Mouse (Mus musculus): ENCODE data around the gene Rufy2. TPM values are rescaled to one million over a fixed set of nuclear protein-coding genes. Genes with fewer than 3 reads are reported as not detected.

Gene Rufy2
- total RNA-seq (2018; cell fraction: chromatin; rRNA removed), result 100 to 1,000 TPM in 3 of 26 experiments, 10 to 100 TPM in 23; 16.3 to 105 (median 57.5) TPM
- total RNA-seq (2018; cell fraction: cytosol; rRNA removed), result 10 to 100 TPM in 8 of 26 experiments, 1 to 10 TPM in 18; 3.6 to 12.5 (median 8.4) TPM
- 10 to 100 TPM in 25 of 26 experiments, 1 to 10 TPM in 1; 9.3 to 67.3 (median 25.7) TPM for total RNA-seq (2018; cell fraction: nucleus; rRNA removed)
- polyA plus RNA-seq (2018), result 9.7 to 10.9 TPM (median 10.0 TPM) in 3 replicates

DNA sequence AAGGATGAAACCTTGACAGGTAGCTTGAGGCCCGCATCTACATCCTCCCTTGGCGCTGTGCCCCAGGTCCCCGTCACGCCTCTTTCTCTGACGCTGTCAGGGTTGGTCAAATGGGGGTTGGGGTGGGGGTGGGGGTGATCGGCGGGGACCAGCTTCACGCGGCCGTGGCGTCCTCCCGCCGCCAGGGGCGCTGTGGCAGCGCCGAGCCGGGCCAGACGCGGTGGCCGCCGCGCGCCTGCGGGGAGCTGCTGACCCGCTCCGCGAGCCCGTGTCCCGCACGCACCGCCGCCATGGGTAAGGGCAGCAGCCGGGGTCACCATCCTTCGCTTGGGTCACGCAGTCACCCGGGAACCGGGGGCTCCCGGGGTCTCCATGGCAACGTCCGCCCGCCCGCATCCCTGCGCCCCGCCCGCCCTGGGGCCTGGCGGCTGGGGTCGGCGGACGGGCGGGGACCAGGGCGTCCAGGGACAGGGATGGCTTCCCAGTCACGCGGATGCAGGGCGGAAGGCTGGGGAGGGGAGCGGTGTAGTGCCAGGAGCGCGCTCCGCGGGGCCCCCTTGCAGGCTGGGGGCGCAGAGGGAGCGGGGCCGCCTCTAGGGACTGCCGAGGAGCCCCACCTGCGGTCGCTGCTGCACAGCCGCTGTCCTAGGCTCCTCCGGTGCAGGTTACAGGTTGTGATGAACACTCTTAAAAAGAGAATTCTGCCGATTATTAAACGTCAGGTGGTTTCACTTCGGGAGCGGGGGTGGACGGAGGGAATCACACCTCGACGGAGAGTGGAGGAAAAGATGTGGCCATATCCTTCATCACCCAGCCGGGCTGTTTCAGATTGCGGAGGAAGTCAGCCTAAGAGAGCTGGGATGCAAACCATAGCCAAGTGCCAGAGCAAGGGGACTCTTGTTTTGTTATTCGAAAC, at the start of gene Rufy2:
Gene Rufy2, plus strand, starts transcription at position 185 of the 916 bp plus-strand sequence.
- WGBS (ENCODE audit: missing documents), result under 1% methylated on average over 76 of the region's 77 CpGs
- no peak within 1 kb of the TSS for H3K27ac ChIP-seq
- peak within 1 kb of the TSS; percentile 73 for H3K4me3 ChIP-seq (ENCODE audit: inconsistent target)
- H3K36me3 ChIP-seq (ENCODE audit: inconsistent target), result 0 out of 2 replicates have a peak, but pooled peaks cover 2% of the 10 kb centered on the region
- H3K79me2 ChIP-seq (ENCODE audit: inconsistent target), result peaks cover 11% of the 10 kb centered on the region; the same call in 1 of the 2 replicates

DNA sequence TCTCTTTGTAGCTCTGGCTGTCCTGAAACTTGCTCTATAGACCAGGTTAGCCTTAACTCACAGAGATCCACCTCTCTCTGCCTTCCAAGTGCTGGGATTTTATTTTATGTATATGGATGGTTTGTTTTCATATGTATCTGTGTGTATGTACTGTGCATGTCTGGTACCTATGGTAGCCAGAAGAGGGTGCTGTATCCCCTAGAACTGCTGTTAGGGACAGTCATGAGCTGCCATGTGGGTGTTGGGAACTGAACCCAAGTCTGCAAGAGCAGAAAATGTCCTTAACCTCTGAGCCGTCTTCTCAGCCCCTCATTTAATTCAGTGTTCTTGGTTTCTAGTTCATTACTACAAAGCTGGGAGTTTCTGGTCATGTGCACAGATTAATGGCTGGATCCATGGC, 47.6 kb upstream of the Rufy2 start:
- WGBS (ENCODE audit: missing documents), result 100% methylated on average over 1 of the region's 1 CpGs
- H3K27ac ChIP-seq, result no peak overlapping the region
- no peaks in the 10 kb centered on the region for H3K79me2 ChIP-seq (ENCODE audit: inconsistent target)
- no peak overlapping the region for H3K4me3 ChIP-seq (ENCODE audit: inconsistent target)
- H3K36me3 ChIP-seq (ENCODE audit: inconsistent target), result peaks cover 24% of the 10 kb centered on the region; the same call in 1 of the 2 replicates

DNA sequence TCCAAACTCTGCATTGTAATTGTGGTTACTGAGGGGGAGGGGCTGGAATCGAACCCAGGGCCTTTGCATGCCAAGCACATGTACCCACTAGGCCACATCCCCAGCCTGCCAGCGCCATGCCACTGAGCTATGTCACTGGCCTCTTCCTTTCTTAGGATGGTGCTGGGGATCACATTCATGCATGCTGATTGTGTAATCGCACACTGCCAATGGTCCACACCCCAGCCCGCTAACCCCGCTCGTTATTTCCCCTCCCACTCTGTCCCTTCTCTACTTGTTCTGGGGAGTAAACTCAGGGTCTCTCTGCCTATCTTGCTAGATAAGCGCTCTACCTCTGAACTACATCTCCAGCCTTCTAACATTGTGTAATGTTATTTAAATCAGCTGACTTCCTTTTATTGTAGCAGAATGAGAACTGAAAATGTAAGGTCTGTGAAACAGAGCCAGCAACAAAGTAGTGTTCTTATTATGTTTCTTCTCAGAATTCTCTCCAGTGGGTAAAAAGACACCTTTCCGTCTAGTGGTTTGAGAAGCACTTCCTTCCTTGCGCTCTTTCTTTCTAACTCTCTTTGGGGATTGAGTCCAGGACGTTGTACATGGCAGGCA, 34.9 kb upstream of the Rufy2 start:
- no peak overlapping the region for H3K4me3 ChIP-seq (ENCODE audit: inconsistent target)
- peaks cover 5% of the 10 kb centered on the region; the same call in 1 of the 2 replicates for H3K36me3 ChIP-seq (ENCODE audit: inconsistent target)
- peak overlapping the region; percentile 64 for H3K27ac ChIP-seq
- no peaks in the 10 kb centered on the region for H3K79me2 ChIP-seq (ENCODE audit: inconsistent target)
- 3% methylated on average over 10 of the region's 10 CpGs for WGBS (ENCODE audit: missing documents)

DNA sequence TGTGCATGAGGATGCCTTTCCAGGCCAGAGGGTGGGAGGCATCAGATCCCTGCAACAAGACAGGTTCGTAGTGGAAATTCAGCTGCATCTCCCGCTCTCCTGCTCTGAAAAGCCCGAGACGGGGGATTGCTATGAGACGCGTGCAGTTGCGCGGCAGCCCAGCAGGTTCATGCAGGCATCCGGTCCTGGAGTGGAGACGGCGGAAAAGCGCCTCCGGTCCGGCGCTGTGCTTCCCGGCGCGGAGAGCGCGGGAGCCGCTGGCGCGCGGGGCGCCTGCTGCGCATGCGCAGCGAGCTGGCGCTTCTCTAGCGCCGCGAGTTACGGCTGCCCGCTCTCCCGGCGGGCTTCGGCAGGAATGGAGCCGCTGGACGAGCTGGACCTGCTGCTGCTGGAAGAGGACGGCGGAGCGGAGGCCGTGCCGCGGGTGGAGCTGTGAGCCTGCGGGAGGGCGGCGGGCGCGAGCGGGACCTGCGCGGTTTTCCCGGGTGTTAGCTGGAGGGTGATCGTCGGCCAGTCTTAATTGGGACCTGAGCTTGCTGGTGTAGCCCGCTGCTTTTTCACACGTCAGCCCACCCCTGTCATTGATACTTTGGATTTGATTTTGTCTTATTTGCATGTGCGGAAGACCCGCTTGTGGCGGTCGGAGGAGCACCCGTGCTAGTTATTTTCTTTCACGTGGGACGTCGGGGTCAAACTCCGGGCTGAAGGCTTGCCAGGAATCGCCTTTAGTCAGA, 33.1 kb upstream of the Rufy2 start, which contains the start of gene Dna2:
Gene Dna2, plus strand, starts transcription at position 289 of the 734 bp plus-strand sequence.
- Histone ChIP-seq H3K4me3 (ENCODE audit: inconsistent target) (peak within 1 kb of the TSS; percentile 52), H3K79me2 (ENCODE audit: inconsistent target) (no peaks in the 10 kb centered on the region), H3K27ac (peak within 1 kb of the TSS; percentile 64), H3K36me3 (ENCODE audit: inconsistent target) (no peaks in the 10 kb centered on the region)
- under 1% methylated on average over 67 of the region's 68 CpGs for WGBS (ENCODE audit: missing documents)

DNA sequence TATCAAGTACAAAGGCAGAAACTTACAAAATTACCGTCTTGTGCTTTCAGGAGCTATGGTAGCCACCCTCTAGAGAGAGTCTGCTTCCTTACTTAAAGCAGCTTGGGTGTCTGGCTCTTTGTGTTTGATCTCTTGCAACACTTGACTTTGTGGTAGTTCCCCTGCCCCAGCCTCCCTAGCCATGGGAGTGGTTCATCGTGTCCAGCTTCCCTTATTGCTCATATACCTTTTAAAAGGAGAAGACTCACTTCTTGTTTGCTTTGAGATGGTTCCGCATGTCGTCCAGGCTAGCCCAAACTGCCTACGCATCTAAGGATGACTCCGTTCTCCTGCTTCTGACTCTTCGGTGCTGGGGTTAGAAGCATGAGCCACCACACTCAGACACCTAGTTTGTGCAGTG, 31.5 kb upstream of the Rufy2 start:
- Histone ChIP-seq H3K4me3 (ENCODE audit: inconsistent target) (no peak overlapping the region), H3K79me2 (ENCODE audit: inconsistent target) (no peaks in the 10 kb centered on the region), H3K36me3 (ENCODE audit: inconsistent target) (no peaks in the 10 kb centered on the region; the same call in 1 of the 2 replicates), H3K27ac (peak overlapping the region; percentile 25)
- 22% methylated on average over 7 of the region's 7 CpGs for WGBS (ENCODE audit: missing documents)

DNA sequence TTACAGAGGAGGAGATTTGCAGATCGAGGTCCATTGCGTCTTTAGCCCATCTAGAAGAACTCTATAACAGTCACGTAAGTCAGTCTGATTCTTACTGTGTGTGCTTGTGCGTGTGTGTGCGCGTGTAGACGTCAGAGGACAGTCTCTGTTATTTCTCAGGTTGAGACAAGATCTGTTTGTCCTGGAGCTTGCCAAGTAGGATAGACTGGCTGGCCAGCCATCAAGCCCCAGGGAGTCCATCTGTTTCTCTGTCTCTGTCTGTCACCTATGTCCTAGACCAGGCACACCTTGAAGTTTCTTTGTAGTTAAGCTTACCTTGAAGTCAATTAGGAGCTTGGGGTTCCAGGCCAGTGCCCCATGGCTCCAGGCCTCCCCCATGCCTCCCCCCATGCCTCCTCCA, 16.1 kb upstream of the Rufy2 start:
- Histone ChIP-seq H3K27ac (no peak overlapping the region), H3K4me3 (ENCODE audit: inconsistent target) (no peak overlapping the region), H3K36me3 (ENCODE audit: inconsistent target) (peaks cover 34% of the 10 kb centered on the region; the same call in 1 of the 2 replicates), H3K79me2 (ENCODE audit: inconsistent target) (no peaks in the 10 kb centered on the region)
- over 99% methylated on average over 7 of the region's 7 CpGs for WGBS (ENCODE audit: missing documents)

DNA sequence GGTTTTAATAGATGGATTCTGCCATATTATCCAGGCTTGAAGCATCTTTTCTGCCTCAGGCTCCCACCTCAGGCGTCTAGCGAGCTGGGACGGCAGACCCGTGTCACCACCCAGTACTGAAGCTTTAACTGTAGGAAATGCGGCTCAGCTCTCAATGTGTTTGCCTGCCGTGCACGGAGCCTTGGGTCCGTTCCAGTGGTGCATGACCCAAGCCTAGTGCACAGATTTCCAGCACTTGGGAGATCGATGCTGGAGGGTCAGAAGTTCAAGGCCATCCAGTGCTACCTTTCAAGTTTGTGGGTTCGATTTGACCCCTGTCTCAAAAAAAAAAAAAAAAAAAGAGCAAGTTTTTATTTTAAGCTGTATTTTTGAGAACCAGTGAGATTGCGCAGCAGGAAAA, 14.2 kb upstream of the Rufy2 start:
- H3K79me2 ChIP-seq (ENCODE audit: inconsistent target), result no peaks in the 10 kb centered on the region
- peaks cover 31% of the 10 kb centered on the region; the same call in 1 of the 2 replicates for H3K36me3 ChIP-seq (ENCODE audit: inconsistent target)
- no peak overlapping the region for H3K27ac ChIP-seq
- 98% methylated on average over 11 of the region's 11 CpGs for WGBS (ENCODE audit: missing documents)
- H3K4me3 ChIP-seq (ENCODE audit: inconsistent target), result no peak overlapping the region

DNA sequence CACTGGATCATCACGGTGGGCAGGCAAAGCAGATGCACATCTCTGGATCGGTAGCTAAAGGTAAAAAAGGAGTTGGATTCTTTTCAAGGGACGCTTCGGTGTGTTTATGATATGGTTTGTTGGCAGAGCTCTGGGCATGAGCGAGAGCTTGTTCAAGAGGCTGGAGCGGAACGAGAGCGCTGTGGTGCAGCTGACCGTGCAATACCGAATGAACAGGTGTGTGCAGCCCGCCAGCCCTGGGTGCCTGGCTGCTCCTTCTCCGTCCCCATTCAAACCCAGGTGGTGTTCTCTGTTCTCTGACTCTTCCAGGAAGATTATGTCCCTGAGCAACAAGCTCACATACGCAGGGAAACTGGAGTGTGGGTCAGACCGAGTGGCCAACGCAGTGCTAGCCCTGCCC, 13.7 kb upstream of the Rufy2 start:
- no peak overlapping the region for H3K4me3 ChIP-seq (ENCODE audit: inconsistent target)
- H3K27ac ChIP-seq, result no peak overlapping the region
- H3K79me2 ChIP-seq (ENCODE audit: inconsistent target), result no peaks in the 10 kb centered on the region
- WGBS (ENCODE audit: missing documents), result 89% methylated on average over 15 of the region's 15 CpGs
- H3K36me3 ChIP-seq (ENCODE audit: inconsistent target), result peaks cover 26% of the 10 kb centered on the region; the same call in 1 of the 2 replicates

DNA sequence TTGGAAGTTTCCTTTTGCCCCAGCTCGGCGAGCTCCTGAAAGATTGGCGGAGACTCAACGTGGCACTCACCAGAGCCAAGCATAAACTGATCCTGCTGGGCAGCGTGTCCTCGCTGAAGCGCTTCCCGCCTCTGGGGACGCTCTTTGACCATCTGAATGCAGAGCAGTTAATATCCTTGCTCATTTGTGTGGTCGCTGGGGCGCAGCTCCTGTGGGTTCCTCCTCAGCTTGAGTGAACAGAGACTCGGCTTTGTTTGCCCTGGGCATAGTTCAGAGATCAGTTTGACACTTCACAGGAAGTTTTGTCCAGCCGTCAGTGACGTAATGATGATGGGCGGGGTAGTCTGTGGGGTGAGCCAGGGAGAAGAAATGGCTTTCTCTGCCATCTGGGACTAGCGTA, 8.2 kb upstream of the Rufy2 start:
- peaks cover 12% of the 10 kb centered on the region; the same call in 1 of the 2 replicates for H3K36me3 ChIP-seq (ENCODE audit: inconsistent target)
- no peaks in the 10 kb centered on the region for H3K79me2 ChIP-seq (ENCODE audit: inconsistent target)
- H3K4me3 ChIP-seq (ENCODE audit: inconsistent target), result no peak overlapping the region
- H3K27ac ChIP-seq, result no peak overlapping the region
- 91% methylated on average over 16 of the region's 16 CpGs for WGBS (ENCODE audit: missing documents)

DNA sequence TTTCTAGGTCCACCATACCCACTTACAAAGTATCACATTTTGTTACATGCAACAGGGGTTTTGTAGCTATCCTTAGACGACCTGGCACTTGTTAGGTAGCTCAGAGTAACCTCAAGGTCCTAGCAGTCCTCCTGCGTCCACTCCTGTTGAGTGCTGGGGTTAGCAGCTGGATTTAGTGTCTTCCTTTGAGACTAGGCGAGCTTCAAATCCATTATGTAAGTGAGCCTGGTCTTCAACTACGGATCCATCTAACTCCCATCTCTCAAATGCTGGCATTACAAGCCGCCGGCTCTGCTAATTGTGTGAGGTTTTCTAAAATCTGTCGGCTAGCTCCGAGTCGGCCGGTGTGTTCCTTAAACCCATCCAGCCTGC, 370 bp upstream of the Rufy2 start:
- Histone ChIP-seq H3K27ac (no peak overlapping the region), H3K36me3 (ENCODE audit: inconsistent target) (no peaks in the 10 kb centered on the region), H3K79me2 (ENCODE audit: inconsistent target) (peaks cover 11% of the 10 kb centered on the region; the same call in 1 of the 2 replicates), H3K4me3 (ENCODE audit: inconsistent target) (peak overlapping the region; percentile 14; the same call in 1 of the 2 replicates)
- 21% methylated on average over 10 of the region's 10 CpGs for WGBS (ENCODE audit: missing documents)

DNA sequence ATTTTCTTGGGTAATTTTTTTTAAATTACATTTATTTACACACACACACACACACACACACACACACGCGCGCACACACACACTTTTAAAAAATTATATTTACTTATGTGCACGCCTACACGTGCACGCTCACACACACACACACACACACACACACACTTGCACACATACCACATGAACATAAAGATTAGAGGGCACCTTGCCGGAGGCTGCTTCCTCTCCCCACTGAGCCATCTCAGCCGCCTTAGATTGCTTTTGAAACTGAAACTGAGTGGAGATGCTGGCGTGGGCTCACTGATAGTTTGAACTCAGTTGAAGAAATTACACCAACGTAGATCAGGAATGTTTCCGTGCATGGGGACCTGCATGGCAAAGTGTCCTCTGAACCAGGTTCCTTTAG, 4.0 kb downstream of the Rufy2 start:
- peaks cover 12% of the 10 kb centered on the region; the same call in 1 of the 2 replicates for H3K36me3 ChIP-seq (ENCODE audit: inconsistent target)
- H3K79me2 ChIP-seq (ENCODE audit: inconsistent target), result peaks cover 11% of the 10 kb centered on the region; the same call in 1 of the 2 replicates
- 54% methylated on average over 10 of the region's 11 CpGs for WGBS (ENCODE audit: missing documents)
- H3K27ac ChIP-seq, result no peak overlapping the region
- no peak overlapping the region for H3K4me3 ChIP-seq (ENCODE audit: inconsistent target)

DNA sequence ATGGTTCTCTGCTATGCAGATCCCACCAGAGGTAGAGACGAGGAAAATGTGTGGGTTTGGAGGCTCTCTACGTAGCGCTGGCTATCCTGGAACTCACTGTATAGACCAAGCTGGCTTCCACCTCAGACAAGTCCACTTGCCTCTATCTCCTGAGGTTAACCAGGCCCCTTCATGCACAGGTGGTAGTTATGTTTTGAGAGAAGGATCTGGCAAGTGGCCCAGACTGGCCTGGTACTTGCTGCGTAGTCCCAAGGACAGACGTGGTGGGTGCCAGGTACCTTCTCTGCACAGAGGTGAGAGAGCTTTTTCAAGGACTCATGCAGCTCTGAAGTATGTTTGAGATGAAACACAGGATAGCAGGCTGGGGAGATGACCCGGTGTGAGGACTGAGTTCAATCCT, 4.5 kb downstream of the Rufy2 start:
- Histone ChIP-seq H3K4me3 (ENCODE audit: inconsistent target) (no peak overlapping the region), H3K36me3 (ENCODE audit: inconsistent target) (peaks cover 14% of the 10 kb centered on the region; the same call in 1 of the 2 replicates), H3K79me2 (ENCODE audit: inconsistent target) (peaks cover 11% of the 10 kb centered on the region; the same call in 1 of the 2 replicates), H3K27ac (no peak overlapping the region)
- 88% methylated on average over 6 of the region's 6 CpGs for WGBS (ENCODE audit: missing documents)

DNA sequence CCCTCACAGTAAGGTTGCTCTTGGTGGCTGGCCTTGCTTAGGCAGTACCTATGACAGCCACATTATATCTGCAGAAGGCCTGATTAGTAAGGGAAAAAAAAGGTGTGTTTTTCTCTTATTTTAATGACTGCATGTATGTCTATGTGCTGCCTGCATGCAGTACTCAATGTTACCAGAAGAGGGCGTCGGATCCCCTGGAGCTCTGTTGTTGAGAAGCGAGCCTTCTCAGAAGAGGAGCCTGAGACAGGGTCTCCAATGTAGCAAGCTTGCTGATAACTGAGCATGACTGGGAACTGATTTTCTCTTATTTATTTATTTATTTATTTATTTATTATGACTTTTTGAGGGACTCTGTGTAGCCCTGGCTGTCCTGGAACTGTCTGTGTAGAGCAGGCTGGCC, 7.3 kb downstream of the Rufy2 start:
- peaks cover 42% of the 10 kb centered on the region for H3K36me3 ChIP-seq (ENCODE audit: inconsistent target)
- 41% methylated on average over 3 of the region's 3 CpGs for WGBS (ENCODE audit: missing documents)
- no peak overlapping the region for H3K4me3 ChIP-seq (ENCODE audit: inconsistent target)

DNA sequence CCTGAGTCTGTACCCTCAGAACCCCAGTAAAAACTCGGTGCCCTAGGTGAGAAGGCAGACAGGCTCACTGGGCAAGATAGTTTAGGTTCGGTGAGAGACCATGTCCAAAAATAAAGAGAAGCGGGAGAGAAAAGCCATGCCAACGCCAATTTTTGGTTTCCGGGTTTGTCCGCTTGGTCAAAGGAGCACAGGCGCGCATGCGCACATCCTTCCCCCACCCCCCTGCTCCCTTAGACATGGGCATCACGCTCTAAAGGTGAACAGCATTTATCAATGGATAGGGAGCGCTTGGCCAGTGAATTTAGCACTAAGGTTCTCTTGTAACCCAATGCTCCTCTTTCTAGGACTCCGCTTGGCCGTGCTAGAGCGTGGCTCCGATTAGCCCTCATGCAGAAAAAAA, 10.6 kb downstream of the Rufy2 start:
- peaks cover 58% of the 10 kb centered on the region for H3K36me3 ChIP-seq (ENCODE audit: inconsistent target)
- no peak overlapping the region for H3K4me3 ChIP-seq (ENCODE audit: inconsistent target)
- H3K79me2 ChIP-seq (ENCODE audit: inconsistent target), result no peaks in the 10 kb centered on the region; the same call in 1 of the 2 replicates
- H3K27ac ChIP-seq, result no peak overlapping the region
- WGBS (ENCODE audit: missing documents), result 97% methylated on average over 15 of the region's 15 CpGs

More for the DNA sequence above, 7.3 kb downstream of the Rufy2 start:
- H3K27ac ChIP-seq, result no peak overlapping the region
- H3K79me2 ChIP-seq (ENCODE audit: inconsistent target), result no peaks in the 10 kb centered on the region; the same call in 1 of the 2 replicates

Data from macrophage (primary cell).